Mouse (Mus musculus): ENCODE data around the gene Git2. TPM values are rescaled to one million over a fixed set of nuclear protein-coding genes. Genes with fewer than 3 reads are reported as not detected.

The Git2 gene
- polyA plus RNA-seq, 1 experiment = 42.0 TPM

DNA sequence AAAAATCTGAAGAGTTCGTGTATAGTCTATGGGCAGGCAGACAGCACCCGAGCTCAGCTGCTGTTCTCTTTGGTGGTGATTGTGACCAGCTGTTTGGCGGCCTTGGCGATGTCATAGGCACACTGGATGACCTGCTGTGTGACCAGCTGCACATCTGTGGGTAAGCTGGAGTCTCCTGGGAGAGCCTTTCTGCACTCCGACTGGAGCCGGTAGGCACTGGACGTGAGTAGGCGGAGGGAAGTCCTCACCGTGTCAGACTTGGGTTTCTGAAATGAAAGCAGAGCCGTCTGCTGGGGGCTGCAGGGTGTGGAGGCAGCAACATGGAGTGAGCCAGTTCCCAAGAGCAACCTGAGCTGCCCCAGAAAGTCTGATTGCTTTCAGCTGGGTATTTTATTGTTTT, 45.2 kb downstream of the Git2 start:
- H3K4me1 ChIP-seq (ENCODE audit: control insufficient read depth, insufficient read depth, low read length) = peaks cover 2% of the 10 kb centered on the region
- no peaks in the 10 kb centered on the region for H3K36me3 ChIP-seq (ENCODE audit: control insufficient read depth, insufficient read depth, low read length, poor library complexity, severe bottlenecking)
- no peaks in the 10 kb centered on the region for H3K27me3 ChIP-seq (ENCODE audit: control insufficient read depth, insufficient read depth, low read length, poor library complexity, severe bottlenecking)
- H3K9ac ChIP-seq (ENCODE audit: low read depth, poor library complexity, severe bottlenecking) = no peak overlapping the region
- TF ChIP-seq CTCF (IDR thresholded peaks at IDR 0.05; ENCODE audit: low read depth, low read length) (no peak), POLR2A (IDR thresholded peaks at IDR 0.05; ENCODE audit: insufficient read depth, low read length) (no peak), EP300 (IDR thresholded peaks at IDR 0.05; ENCODE audit: insufficient read depth, low read depth, low read length) (no peak)
- H3K4me3 ChIP-seq (ENCODE audit: low read depth, low read length) = no peak overlapping the region
- H3K9me3 ChIP-seq (replicated peaks; ENCODE audit: control insufficient read depth, insufficient read depth, low read length, poor library complexity, severe bottlenecking) = no peaks in the 10 kb centered on the region
- no peak overlapping the region for H3K27ac ChIP-seq (ENCODE audit: insufficient read depth, low read length)

DNA sequence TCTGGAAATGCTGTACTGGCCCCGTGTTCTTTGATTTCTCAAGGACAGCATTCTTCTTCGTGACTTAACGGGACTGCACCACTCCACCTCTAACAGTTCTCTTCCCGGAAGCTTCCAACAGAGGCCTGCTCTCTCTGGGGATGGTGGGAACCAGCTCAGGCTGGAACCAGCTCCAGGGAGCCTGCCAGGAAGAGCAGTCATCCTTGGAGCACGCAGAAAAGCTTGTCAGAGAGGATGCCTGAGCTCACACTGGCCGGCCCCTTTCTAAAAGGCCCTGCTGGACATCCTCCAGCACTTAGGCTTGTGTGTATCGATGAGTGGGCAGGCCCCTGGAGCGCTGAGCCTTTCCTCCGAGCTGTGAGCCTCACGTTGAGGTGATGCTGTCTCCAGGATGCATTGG, 47.2 kb downstream of the Git2 start:
- H3K9me3 ChIP-seq (replicated peaks; ENCODE audit: control insufficient read depth, insufficient read depth, low read length, poor library complexity, severe bottlenecking) = no peaks in the 10 kb centered on the region
- H3K4me1 ChIP-seq (ENCODE audit: control insufficient read depth, insufficient read depth, low read length) = peaks cover 2% of the 10 kb centered on the region
- H3K27me3 ChIP-seq (ENCODE audit: control insufficient read depth, insufficient read depth, low read length, poor library complexity, severe bottlenecking) = no peaks in the 10 kb centered on the region
- TF ChIP-seq CTCF (IDR thresholded peaks at IDR 0.05; ENCODE audit: low read depth, low read length) (no peak), EP300 (IDR thresholded peaks at IDR 0.05; ENCODE audit: insufficient read depth, low read depth, low read length) (no peak), POLR2A (IDR thresholded peaks at IDR 0.05; ENCODE audit: insufficient read depth, low read length) (no peak)
- H3K27ac ChIP-seq (ENCODE audit: insufficient read depth, low read length) = no peak overlapping the region
- H3K9ac ChIP-seq (ENCODE audit: low read depth, poor library complexity, severe bottlenecking) = no peak overlapping the region
- H3K36me3 ChIP-seq (ENCODE audit: control insufficient read depth, insufficient read depth, low read length, poor library complexity, severe bottlenecking) = no peaks in the 10 kb centered on the region
- no peak overlapping the region for H3K4me3 ChIP-seq (ENCODE audit: low read depth, low read length)

DNA sequence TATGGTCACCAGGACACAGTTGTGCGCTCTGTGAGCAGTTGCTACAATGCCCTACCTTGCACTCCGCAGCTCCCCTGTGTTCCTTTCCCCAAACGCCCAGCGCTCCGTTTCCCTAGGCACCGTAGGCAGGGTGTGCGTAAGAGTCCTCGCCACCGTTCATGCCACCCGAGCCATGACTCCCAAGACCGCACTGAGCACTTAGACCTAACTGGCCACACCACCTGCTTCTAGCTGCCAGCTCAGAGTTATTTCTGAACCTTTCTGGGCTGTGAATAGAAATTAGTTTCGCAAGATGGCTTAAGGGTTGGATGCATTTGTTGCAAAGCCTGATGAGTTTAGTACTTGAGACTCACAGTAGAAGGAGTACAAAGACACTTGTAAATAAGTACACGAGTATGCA, 52.5 kb downstream of the Git2 start:
- TF ChIP-seq CTCF (IDR thresholded peaks at IDR 0.05; ENCODE audit: low read depth, low read length) (no peak), EP300 (IDR thresholded peaks at IDR 0.05; ENCODE audit: insufficient read depth, low read depth, low read length) (no peak), POLR2A (IDR thresholded peaks at IDR 0.05; ENCODE audit: insufficient read depth, low read length) (no peak)
- Histone ChIP-seq H3K4me1 (ENCODE audit: control insufficient read depth, insufficient read depth, low read length) (no peaks in the 10 kb centered on the region), H3K4me3 (ENCODE audit: low read depth, low read length) (no peak overlapping the region), H3K27ac (ENCODE audit: insufficient read depth, low read length) (no peak overlapping the region), H3K9me3 (replicated peaks; ENCODE audit: control insufficient read depth, insufficient read depth, low read length, poor library complexity, severe bottlenecking) (no peaks in the 10 kb centered on the region), H3K9ac (ENCODE audit: low read depth, poor library complexity, severe bottlenecking) (no peak overlapping the region), H3K36me3 (ENCODE audit: control insufficient read depth, insufficient read depth, low read length, poor library complexity, severe bottlenecking) (0 out of 2 replicates have a peak, but pooled peaks cover 5% of the 10 kb centered on the region), H3K27me3 (ENCODE audit: control insufficient read depth, insufficient read depth, low read length, poor library complexity, severe bottlenecking) (no peaks in the 10 kb centered on the region)

DNA sequence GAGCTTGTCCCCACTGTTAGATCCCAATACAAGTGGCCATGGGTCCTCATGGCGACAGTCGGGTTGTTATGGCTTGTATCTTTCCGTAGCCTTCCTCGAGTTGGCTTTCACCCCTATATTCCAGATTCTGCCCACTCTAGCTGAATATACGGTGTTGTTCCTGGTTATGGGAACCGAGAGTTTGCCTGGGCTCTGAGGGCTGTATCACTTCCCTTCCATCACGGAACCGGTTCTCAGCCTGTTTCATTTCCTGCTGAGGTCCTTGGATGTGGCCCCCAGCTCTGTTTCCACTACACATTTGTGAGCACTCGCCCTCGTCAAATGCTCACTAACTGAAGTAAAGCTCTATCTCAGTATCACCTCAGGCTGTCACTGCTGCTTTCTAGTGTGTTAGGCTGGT, 53.3 kb downstream of the Git2 start:
- H3K36me3 ChIP-seq (ENCODE audit: control insufficient read depth, insufficient read depth, low read length, poor library complexity, severe bottlenecking) = 0 out of 2 replicates have a peak, but pooled peaks cover 5% of the 10 kb centered on the region
- no peak overlapping the region for H3K4me3 ChIP-seq (ENCODE audit: low read depth, low read length)
- H3K9me3 ChIP-seq (replicated peaks; ENCODE audit: control insufficient read depth, insufficient read depth, low read length, poor library complexity, severe bottlenecking) = no peaks in the 10 kb centered on the region
- H3K27me3 ChIP-seq (ENCODE audit: control insufficient read depth, insufficient read depth, low read length, poor library complexity, severe bottlenecking) = no peaks in the 10 kb centered on the region
- H3K27ac ChIP-seq (ENCODE audit: insufficient read depth, low read length) = no peak overlapping the region
- TF ChIP-seq CTCF (IDR thresholded peaks at IDR 0.05; ENCODE audit: low read depth, low read length) = no peak
- TF ChIP-seq EP300 (IDR thresholded peaks at IDR 0.05; ENCODE audit: insufficient read depth, low read depth, low read length) = no peak
- TF ChIP-seq POLR2A (IDR thresholded peaks at IDR 0.05; ENCODE audit: insufficient read depth, low read length) = no peak
- peaks cover 2% of the 10 kb centered on the region for H3K4me1 ChIP-seq (ENCODE audit: control insufficient read depth, insufficient read depth, low read length)
- no peak overlapping the region for H3K9ac ChIP-seq (ENCODE audit: low read depth, poor library complexity, severe bottlenecking)

DNA sequence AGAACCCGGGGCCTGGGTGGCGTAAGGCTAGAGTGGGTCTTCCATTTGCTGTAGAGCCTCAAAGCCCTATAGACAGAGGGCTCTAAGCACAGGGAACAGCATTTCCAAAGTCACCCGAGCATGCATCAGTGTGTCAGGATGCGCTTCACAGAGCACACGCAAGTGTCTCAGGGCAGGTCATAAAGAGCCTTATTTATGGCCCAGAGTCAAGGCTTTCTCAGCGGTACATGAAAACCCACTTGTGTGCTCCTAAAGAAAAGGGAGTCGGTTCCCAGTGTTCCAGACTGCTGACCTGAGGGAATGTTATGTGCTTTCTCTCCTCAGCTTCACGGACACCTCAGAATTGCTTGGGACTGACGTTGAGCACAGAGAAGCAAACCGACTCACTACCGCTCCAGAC, 54.5 kb downstream of the Git2 start:
- Histone ChIP-seq H3K27ac (ENCODE audit: insufficient read depth, low read length) (no peak overlapping the region), H3K4me1 (ENCODE audit: control insufficient read depth, insufficient read depth, low read length) (peaks cover 2% of the 10 kb centered on the region), H3K27me3 (ENCODE audit: control insufficient read depth, insufficient read depth, low read length, poor library complexity, severe bottlenecking) (no peaks in the 10 kb centered on the region), H3K9me3 (replicated peaks; ENCODE audit: control insufficient read depth, insufficient read depth, low read length, poor library complexity, severe bottlenecking) (no peaks in the 10 kb centered on the region), H3K9ac (ENCODE audit: low read depth, poor library complexity, severe bottlenecking) (no peak overlapping the region), H3K4me3 (ENCODE audit: low read depth, low read length) (no peak overlapping the region), H3K36me3 (ENCODE audit: control insufficient read depth, insufficient read depth, low read length, poor library complexity, severe bottlenecking) (0 out of 2 replicates have a peak, but pooled peaks cover 5% of the 10 kb centered on the region)
- no peak for TF ChIP-seq EP300 (IDR thresholded peaks at IDR 0.05; ENCODE audit: insufficient read depth, low read depth, low read length)

DNA sequence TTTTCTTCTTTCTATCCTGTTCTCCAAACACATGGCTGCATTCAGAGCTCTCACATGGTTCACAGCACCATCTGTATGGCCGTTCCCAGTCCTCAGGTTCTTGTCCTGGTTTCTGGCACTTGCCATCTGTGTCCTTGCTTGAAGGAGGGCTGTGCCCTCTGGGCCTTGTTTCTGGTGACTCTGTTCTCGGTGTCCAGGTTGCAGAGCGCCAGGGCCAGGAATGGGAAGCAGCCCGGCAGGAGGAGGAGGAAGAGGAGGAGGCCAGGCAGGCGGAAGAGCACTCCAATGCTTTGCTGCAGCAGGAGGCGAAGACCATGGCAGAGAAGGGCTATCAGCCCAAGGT, 55.4 kb downstream of the Git2 start:
- Histone ChIP-seq H3K4me1 (ENCODE audit: control insufficient read depth, insufficient read depth, low read length) (peaks cover 2% of the 10 kb centered on the region), H3K9me3 (replicated peaks; ENCODE audit: control insufficient read depth, insufficient read depth, low read length, poor library complexity, severe bottlenecking) (no peaks in the 10 kb centered on the region), H3K27ac (ENCODE audit: insufficient read depth, low read length) (no peak overlapping the region), H3K9ac (ENCODE audit: low read depth, poor library complexity, severe bottlenecking) (no peak overlapping the region), H3K27me3 (ENCODE audit: control insufficient read depth, insufficient read depth, low read length, poor library complexity, severe bottlenecking) (no peaks in the 10 kb centered on the region), H3K36me3 (ENCODE audit: control insufficient read depth, insufficient read depth, low read length, poor library complexity, severe bottlenecking) (peaks cover 7% of the 10 kb centered on the region; the same call in 1 of the 2 replicates), H3K4me3 (ENCODE audit: low read depth, low read length) (no peak overlapping the region)
- TF ChIP-seq CTCF (IDR thresholded peaks at IDR 0.05; ENCODE audit: low read depth, low read length) (no peak), POLR2A (IDR thresholded peaks at IDR 0.05; ENCODE audit: insufficient read depth, low read length) (no peak), EP300 (IDR thresholded peaks at IDR 0.05; ENCODE audit: insufficient read depth, low read depth, low read length) (no peak)

All from ES-Bruce4 (cell line).